Mouse (Mus musculus) splenic B cell, adult 2 months (primary cell): ENCODE data around the gene Myf6.

ENCODE experiments used
- DNase-seq: peaks from one replicate; pipeline ENCODE4 v3.0.0-alpha.2; 2011; ENCODE audit warnings: low read depth, low spot score
- H3K27me3 ChIP-seq: 2 replicates; pipeline ENCODE4 v1.6.1; 2012; ENCODE audit warnings: mild to moderate bottlenecking, low read length, moderate library complexity, mixed read lengths; ENCODE audit not compliant: control insufficient read depth, poor library complexity, insufficient read depth, severe bottlenecking
- H3K36me3 ChIP-seq: 2 replicates; pipeline ENCODE4 v1.6.1; 2012; ENCODE audit warnings: mild to moderate bottlenecking, low read length, moderate library complexity, mixed read lengths; ENCODE audit not compliant: control insufficient read depth, poor library complexity, insufficient read depth, severe bottlenecking

Myf6 gene

GRCm38 (mm10) chr10:107494568-107494967 is at the start of gene Myf6:
Gene Myf6, minus strand, starts transcription at chr10:107494737.
- Histone ChIP-seq H3K27me3 (no peaks in the 10 kb centered on the region), H3K36me3 (no peaks in the 10 kb centered on the region)
- DNase-seq = no peak

DNA sequence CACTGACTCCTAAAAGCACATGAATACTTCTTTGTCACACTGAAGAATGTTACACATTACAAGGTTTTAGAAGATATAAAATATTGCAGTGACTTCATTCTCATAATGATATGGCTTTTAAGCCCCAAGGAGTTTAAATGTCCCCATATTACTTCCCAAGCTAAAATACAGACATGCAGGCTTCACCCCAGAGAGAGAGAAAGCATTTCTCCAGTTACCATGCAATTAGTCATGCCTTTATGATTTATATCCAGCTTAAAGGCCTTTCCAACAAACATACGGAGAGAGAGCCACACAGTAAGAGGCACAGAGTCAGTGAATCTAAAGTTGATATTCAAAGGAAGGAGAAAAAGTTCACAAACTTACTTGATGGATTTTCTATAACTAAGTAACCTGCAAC is 48.5 kb upstream of the Myf6 start:
- H3K27me3 ChIP-seq = no peaks in the 10 kb centered on the region
- no peaks in the 10 kb centered on the region for H3K36me3 ChIP-seq
- DNase-seq = no peak

- no peaks in the 10 kb centered on the region; the same call in 1 of the 2 replicates for H3K27me3 ChIP-seq
- no peak for DNase-seq
- no peaks in the 10 kb centered on the region for H3K36me3 ChIP-seq
Measured at GRCm38 (mm10) chr10:107528758-107529157, 34.2 kb upstream of the Myf6 start.

- Histone ChIP-seq H3K27me3 (no peaks in the 10 kb centered on the region), H3K36me3 (no peaks in the 10 kb centered on the region)
- no peak for DNase-seq
Measured at GRCm38 (mm10) chr10:107519216-107519615, 24.7 kb upstream of the Myf6 start.

GRCm38 (mm10) chr10:107516641-107517040 is 22.1 kb upstream of the Myf6 start:
- DNase-seq = no peak
- no peaks in the 10 kb centered on the region for H3K27me3 ChIP-seq
- H3K36me3 ChIP-seq = no peaks in the 10 kb centered on the region

- DNase-seq = no peak
- Histone ChIP-seq H3K27me3 (no peaks in the 10 kb centered on the region), H3K36me3 (no peaks in the 10 kb centered on the region)
Measured at GRCm38 (mm10) chr10:107514735-107515134, 20.2 kb upstream of the Myf6 start.

DNA sequence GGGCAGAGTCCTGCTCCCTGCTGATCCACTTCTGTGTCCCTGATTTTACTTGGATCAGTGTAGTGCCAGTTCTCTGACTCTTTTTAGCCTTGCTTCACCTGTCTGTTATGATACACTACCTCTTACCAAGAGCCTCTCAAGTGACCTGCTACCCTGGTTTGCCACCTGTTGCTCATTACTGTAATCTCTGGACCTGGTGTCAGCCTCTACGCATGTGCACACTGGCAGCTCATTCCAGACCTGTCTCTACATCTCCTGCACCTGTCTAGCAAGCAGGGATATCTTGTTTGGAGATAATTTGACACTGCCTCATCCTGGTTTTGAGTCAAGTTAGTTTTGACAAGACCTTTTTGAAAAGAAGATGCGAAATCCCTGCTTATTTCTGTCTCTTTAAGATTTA is 11.9 kb upstream of the Myf6 start:
- no peak for DNase-seq
- Histone ChIP-seq H3K36me3 (no peaks in the 10 kb centered on the region), H3K27me3 (no peaks in the 10 kb centered on the region)

DNA sequence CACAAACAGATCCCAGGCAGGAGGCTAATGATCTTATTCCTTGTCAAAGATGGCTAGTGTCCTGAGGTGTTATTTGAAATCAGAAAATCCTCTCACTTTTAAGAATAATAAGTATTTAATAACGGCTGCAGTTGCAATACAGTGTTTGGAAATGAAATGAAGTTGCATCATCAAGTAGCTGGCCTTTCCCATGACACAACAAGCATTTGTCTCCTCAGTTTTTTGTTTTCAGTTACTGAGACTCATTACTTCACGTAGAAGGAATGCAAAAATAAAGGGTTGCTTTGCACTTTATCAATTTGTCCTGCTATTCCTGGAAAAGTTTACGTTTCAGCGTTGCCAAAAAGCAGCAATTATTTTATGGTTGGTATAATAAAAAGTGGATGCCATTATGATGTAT is 8.9 kb upstream of the Myf6 start:
- Histone ChIP-seq H3K27me3 (no peaks in the 10 kb centered on the region), H3K36me3 (no peaks in the 10 kb centered on the region)
- no peak for DNase-seq

DNA sequence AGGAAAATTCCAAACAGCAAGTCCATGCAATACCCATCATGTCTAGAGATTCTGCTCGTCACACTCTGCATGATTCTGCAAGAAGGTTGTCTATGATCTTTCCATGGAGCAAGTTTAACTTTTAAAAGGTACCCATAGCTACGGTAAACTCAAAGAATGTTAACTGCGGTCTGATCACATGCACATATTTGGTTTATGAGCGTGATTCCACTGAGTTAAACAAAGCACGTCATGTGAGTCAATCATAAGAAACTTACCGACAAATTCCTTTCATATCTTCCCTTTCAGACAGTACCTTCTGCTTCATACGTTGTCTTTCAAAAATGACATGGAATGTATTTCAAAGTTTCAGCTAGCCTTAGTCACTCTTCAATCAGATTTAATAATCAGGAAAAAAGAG is 7.7 kb upstream of the Myf6 start:
- no peaks in the 10 kb centered on the region for H3K27me3 ChIP-seq
- no peaks in the 10 kb centered on the region for H3K36me3 ChIP-seq

GRCm38 (mm10) chr10:107499656-107500055 is 5.1 kb upstream of the Myf6 start:
- H3K36me3 ChIP-seq = no peaks in the 10 kb centered on the region
- no peak for DNase-seq
- H3K27me3 ChIP-seq = no peaks in the 10 kb centered on the region

More for the DNA sequence above, 7.7 kb upstream of the Myf6 start:
- DNase-seq = no peak

DNA sequence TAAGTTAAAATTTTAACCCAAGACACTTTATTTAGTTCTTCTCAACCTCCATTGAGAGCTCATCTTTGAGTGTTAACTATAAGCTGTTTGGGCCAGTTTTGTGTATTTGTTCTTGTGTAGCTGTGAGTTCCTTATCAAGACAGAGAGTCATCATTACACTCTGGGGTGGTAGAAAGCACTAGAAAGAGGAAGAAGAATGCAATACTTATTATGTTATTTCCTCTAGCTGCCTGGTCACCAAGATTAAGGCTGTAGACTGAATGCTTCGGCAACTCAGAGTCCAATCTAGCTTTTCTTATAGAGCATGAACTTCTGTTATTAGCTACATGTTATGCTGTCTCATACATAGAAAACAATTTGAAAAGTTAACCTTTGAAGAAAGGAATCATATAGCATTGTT is 1.9 kb upstream of the Myf6 start:
- H3K36me3 ChIP-seq = no peaks in the 10 kb centered on the region
- no peak for DNase-seq
- no peaks in the 10 kb centered on the region for H3K27me3 ChIP-seq

DNA sequence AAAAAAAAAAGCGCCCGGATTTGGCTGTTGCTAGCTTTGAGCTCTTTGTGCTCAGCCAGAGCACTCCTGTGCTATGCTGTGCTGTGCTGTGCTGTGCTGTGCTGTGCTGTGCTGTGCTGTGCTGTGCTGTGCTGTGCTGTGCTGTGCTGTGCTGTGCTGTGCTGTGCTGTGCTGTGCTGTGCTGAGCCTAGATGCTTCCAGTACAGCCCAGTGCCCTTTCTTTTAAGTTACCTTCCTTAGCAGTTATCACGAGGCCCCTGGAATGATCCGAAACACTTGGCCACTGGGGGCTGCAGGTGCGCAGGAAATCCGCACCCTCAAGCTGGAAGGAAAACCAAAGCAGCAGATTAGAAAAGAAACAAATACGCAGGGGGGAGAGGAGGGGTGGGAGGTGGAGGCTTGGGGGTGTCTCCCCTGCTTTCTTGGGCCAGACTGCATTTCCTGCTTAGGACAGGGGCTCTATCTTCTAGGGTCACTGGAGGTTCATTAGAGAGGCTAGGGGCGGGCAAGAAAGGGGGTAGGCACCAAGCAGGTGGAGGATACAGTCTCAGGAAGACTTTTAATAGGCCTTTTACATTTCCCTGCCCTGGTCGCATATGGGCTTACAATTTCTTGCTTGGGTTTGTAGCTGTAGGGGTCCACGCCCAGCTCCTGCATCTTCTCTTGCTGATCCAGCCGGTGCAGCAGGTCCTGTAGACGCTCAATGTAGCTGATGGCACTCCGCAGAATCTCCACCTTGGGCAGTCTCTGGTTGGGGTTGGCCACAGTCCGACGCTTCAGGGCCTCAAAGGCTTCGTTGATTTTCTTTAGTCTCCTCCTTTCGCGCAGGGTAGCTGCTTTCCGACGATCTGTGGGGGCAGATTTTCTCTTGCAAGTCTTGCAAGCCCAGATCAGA is 710 bp downstream of the Myf6 start:
- Histone ChIP-seq H3K36me3 (no peaks in the 10 kb centered on the region), H3K27me3 (no peaks in the 10 kb centered on the region)
- no peak for DNase-seq

DNA sequence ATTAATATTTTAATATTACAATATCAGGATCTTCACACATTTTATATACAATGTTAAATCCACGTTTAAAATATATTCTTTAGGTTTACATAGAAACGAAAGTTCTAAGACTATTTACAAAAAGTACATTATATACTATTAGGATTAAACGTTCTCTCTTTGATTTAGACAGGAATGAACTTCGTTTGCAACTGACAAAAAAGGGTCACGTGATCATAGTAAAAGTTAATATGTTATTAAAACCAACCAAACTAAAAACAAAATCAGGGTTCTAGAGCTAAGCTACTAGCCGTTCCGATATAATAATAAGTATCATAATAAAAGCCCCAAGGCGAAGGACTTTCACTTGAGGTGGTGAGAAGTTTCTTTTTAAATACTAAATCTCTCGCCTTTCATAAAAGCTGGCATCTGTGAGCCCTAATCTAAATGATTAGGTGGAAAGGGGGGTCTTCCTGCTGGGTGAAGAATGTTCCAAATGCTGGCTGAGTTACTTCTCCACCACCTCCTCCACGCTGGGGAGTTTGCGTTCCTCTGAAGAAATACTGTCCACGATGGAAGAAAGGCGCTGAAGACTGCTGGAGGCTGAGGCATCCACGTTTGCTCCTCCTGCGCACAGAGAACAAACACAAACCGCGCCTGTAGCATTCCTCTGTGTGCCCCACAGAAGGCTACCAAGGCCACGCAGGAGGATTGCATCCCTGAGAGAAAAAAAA is 1.5 kb downstream of the Myf6 start:
- DNase-seq = no peak
- Histone ChIP-seq H3K36me3 (no peaks in the 10 kb centered on the region), H3K27me3 (no peaks in the 10 kb centered on the region)

DNA sequence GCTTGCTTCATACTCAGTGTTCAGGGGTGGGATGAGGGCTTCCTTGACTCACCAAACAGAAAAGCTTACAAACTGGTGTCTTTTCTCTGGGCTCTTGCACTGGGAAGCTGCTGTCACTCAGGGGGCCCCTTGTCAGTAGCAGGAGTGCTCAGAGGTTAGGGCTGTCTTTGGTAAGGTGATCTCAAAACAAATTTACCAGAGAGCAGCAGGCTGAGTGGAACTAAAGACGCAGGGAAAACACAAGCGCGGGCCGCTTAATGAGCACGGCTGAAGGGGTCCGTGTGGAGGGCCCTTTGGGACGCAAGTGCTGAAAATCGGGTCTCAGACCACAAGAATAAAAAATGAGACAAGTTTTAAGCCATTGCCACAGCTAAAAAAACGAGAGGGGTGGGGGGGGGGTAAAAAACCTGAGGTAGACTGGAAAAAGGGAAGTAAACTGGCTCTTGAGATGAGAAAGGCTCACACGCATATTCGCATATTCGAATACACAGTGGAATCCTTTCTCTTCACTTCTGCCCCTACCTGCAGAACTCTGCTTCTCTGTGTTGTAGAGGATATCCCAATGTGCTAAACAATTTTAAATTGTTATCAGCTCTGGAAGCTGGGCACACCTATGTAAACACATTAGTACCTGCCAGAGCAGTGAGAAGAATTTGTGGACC is 5.8 kb downstream of the Myf6 start:
- Histone ChIP-seq H3K27me3 (no peaks in the 10 kb centered on the region), H3K36me3 (no peaks in the 10 kb centered on the region)
- DNase-seq = no peak

GRCm38 (mm10) chr10:107486770-107487169 is 7.8 kb downstream of the Myf6 start:
- no peak for DNase-seq
- H3K36me3 ChIP-seq = no peaks in the 10 kb centered on the region
- no peaks in the 10 kb centered on the region for H3K27me3 ChIP-seq
